Mouse (Mus musculus): ENCODE data around the gene Srgap1. TPM values are rescaled to one million over a fixed set of nuclear protein-coding genes. Genes with fewer than 3 reads are reported as not detected.

Gene Srgap1
- polyA plus RNA-seq, 1 experiment from 2014 or later, result 12.7 TPM

GRCm38 (mm10) chr10:121873063-121873489 lies 174.0 kb downstream of the Srgap1 start:
- DNase-seq, result no peak
- H3K27me3 ChIP-seq (ENCODE audit: insufficient read depth, low read length), result no peaks in the 10 kb centered on the region
- H3K9ac ChIP-seq, result no peak overlapping the region
- peak overlapping the region; percentile 43; the same call in 1 of the 2 replicates for H3K27ac ChIP-seq (ENCODE audit: low read depth)
- H3K9me3 ChIP-seq (ENCODE audit: low read depth, low read length), result no peaks in the 10 kb centered on the region
- peak; percentile 45; the same call in 1 of the 2 replicates for ATAC-seq (ENCODE audit: insufficient read depth)
- no peak overlapping the region for H3K4me3 ChIP-seq (ENCODE audit: low read depth, low read length)
- H3K36me3 ChIP-seq (ENCODE audit: insufficient read depth), result peaks cover 12% of the 10 kb centered on the region; the same call in 1 of the 2 replicates
- no peak for TF ChIP-seq CTCF (IDR thresholded peaks at IDR 0.05; ENCODE audit: low read depth)
- H3K4me2 ChIP-seq, result no peak overlapping the region
- H3K4me1 ChIP-seq (ENCODE audit: insufficient read depth), result peaks cover 11% of the 10 kb centered on the region
- WGBS, result 25% methylated on average over 4 of the region's 4 CpGs

GRCm38 (mm10) chr10:121869941-121870340 lies 177.2 kb downstream of the Srgap1 start:
- Histone ChIP-seq H3K4me2 (0 out of 2 replicates have a peak overlapping the region, but pooled peaks have one; percentile 2), H3K9me3 (ENCODE audit: low read depth, low read length) (no peaks in the 10 kb centered on the region), H3K36me3 (ENCODE audit: insufficient read depth) (peaks cover 12% of the 10 kb centered on the region; the same call in 1 of the 2 replicates)

GRCm38 (mm10) chr10:121868255-121868654 lies 178.9 kb downstream of the Srgap1 start:
- WGBS, result 92% methylated on average over 3 of the region's 3 CpGs
- Histone ChIP-seq H3K27ac (ENCODE audit: low read depth) (no peak overlapping the region), H3K9me3 (ENCODE audit: low read depth, low read length) (no peaks in the 10 kb centered on the region), H3K27me3 (ENCODE audit: insufficient read depth, low read length) (no peaks in the 10 kb centered on the region), H3K9ac (no peak overlapping the region), H3K4me3 (ENCODE audit: low read depth, low read length) (no peak overlapping the region), H3K36me3 (ENCODE audit: insufficient read depth) (peaks cover 12% of the 10 kb centered on the region; the same call in 1 of the 2 replicates), H3K4me1 (ENCODE audit: insufficient read depth) (peaks cover 7% of the 10 kb centered on the region), H3K4me2 (no peak overlapping the region)
- no peak for DNase-seq
- no peak for ATAC-seq (ENCODE audit: insufficient read depth)
- peak; percentile 27 for TF ChIP-seq CTCF (IDR thresholded peaks at IDR 0.05; ENCODE audit: low read depth)

More at GRCm38 (mm10) chr10:121869941-121870340, 177.2 kb downstream of the Srgap1 start:
- no peak for TF ChIP-seq CTCF (IDR thresholded peaks at IDR 0.05; ENCODE audit: low read depth)
- Histone ChIP-seq H3K9ac (no peak overlapping the region), H3K27ac (ENCODE audit: low read depth) (peak overlapping the region; percentile 70), H3K4me1 (ENCODE audit: insufficient read depth) (peaks cover 11% of the 10 kb centered on the region), H3K4me3 (ENCODE audit: low read depth, low read length) (no peak overlapping the region), H3K27me3 (ENCODE audit: insufficient read depth, low read length) (no peaks in the 10 kb centered on the region)
- 30% methylated on average over 8 of the region's 8 CpGs for WGBS
- ATAC-seq (ENCODE audit: insufficient read depth), result peak; percentile 66
- DNase-seq, result peak; percentile 93

- peak overlapping the region; percentile 71 for H3K27ac ChIP-seq (ENCODE audit: low read depth)
- no peak overlapping the region for H3K9ac ChIP-seq
- DNase-seq (peak; percentile 84), ATAC-seq (ENCODE audit: insufficient read depth) (peak; percentile 82)
- peaks cover 11% of the 10 kb centered on the region; the same call in 1 of the 2 replicates for H3K4me1 ChIP-seq (ENCODE audit: insufficient read depth)
- WGBS, result 31% methylated on average over 18 of the region's 18 CpGs
- H3K9me3 ChIP-seq (ENCODE audit: low read depth, low read length), result no peaks in the 10 kb centered on the region
- no peak overlapping the region for H3K4me3 ChIP-seq (ENCODE audit: low read depth, low read length)
- H3K36me3 ChIP-seq (ENCODE audit: insufficient read depth), result peaks cover 12% of the 10 kb centered on the region; the same call in 1 of the 2 replicates
- no peak for TF ChIP-seq CTCF (IDR thresholded peaks at IDR 0.05; ENCODE audit: low read depth)
- no peaks in the 10 kb centered on the region for H3K27me3 ChIP-seq (ENCODE audit: insufficient read depth, low read length)
- peak overlapping the region; percentile 37; the same call in 1 of the 2 replicates for H3K4me2 ChIP-seq
These were observed 181.4 kb downstream of the Srgap1 start for GRCm38 (mm10) chr10:121865503-121866239.

GRCm38 (mm10) chr10:121860924-121861323 lies 186.2 kb downstream of the Srgap1 start:
- no peak for ATAC-seq (ENCODE audit: insufficient read depth)
- Histone ChIP-seq H3K9me3 (ENCODE audit: low read depth, low read length) (no peaks in the 10 kb centered on the region), H3K4me3 (ENCODE audit: low read depth, low read length) (no peak overlapping the region), H3K27ac (ENCODE audit: low read depth) (no peak overlapping the region), H3K9ac (no peak overlapping the region), H3K4me1 (ENCODE audit: insufficient read depth) (peaks cover 5% of the 10 kb centered on the region; the same call in 1 of the 2 replicates), H3K27me3 (ENCODE audit: insufficient read depth, low read length) (no peaks in the 10 kb centered on the region), H3K36me3 (ENCODE audit: insufficient read depth) (no peaks in the 10 kb centered on the region), H3K4me2 (no peak overlapping the region)
- no peak for DNase-seq
- TF ChIP-seq CTCF (IDR thresholded peaks at IDR 0.05; ENCODE audit: low read depth), result no peak
- 47% methylated on average over 2 of the region's 2 CpGs for WGBS

- H3K4me2 ChIP-seq, result no peak overlapping the region
- peaks cover 5% of the 10 kb centered on the region; the same call in 1 of the 2 replicates for H3K4me1 ChIP-seq (ENCODE audit: insufficient read depth)
- no peak for TF ChIP-seq CTCF (IDR thresholded peaks at IDR 0.05; ENCODE audit: low read depth)
- H3K9me3 ChIP-seq (ENCODE audit: low read depth, low read length), result no peaks in the 10 kb centered on the region
- no peak for ATAC-seq (ENCODE audit: insufficient read depth)
- H3K27ac ChIP-seq (ENCODE audit: low read depth), result no peak overlapping the region
- no peak overlapping the region for H3K9ac ChIP-seq
- H3K36me3 ChIP-seq (ENCODE audit: insufficient read depth), result 0 out of 2 replicates have a peak, but pooled peaks cover 4% of the 10 kb centered on the region
- H3K4me3 ChIP-seq (ENCODE audit: low read depth, low read length), result no peak overlapping the region
- H3K27me3 ChIP-seq (ENCODE audit: insufficient read depth, low read length), result no peaks in the 10 kb centered on the region
- 78% methylated on average over 10 of the region's 10 CpGs for WGBS
- DNase-seq, result no peak
These were observed 187.1 kb downstream of the Srgap1 start for GRCm38 (mm10) chr10:121859803-121860571.

All from lung, embryonic 14.5 days (tissue).